ENCODE assay signal across 9 mouse cellular contexts in genomic region chr10:80695801-80696501, GRCm38 (mm10). TPM values are rescaled to one million over a fixed set of nuclear protein-coding genes. Genes with fewer than 3 reads are reported as not detected.
A peak's percentile ranks its signal among the peaks of the same experiment; 100 is the strongest.
DNase-seq lines count a peak whose midpoint lies in the region; ATAC-seq lines count a peak whose summit lies in the region.
"Had no signal": no experiment of that assay in that cellular context is flagged by ENCODE, and none has a peak within 500 bp of the region (broad histone marks: within the 10 kb centered on the region; RNA-seq: fewer than 3 reads in every experiment).

No protein-coding gene starts in this region.

- no peaks in the 10 kb centered on the region for H3K9me3 ChIP-seq in heart, embryonic 13.5 days
- H3K9me3 ChIP-seq in heart, embryonic 12.5 days (replicated peaks): no peaks in the 10 kb centered on the region
- no peaks in the 10 kb centered on the region for H3K9me3 ChIP-seq in limb, embryonic 10.5 days (replicated peaks)

- H3K27ac ChIP-seq in heart, embryonic 13.5 days (replicated peaks): peak overlapping the region; percentile 20
- H3K27ac ChIP-seq in heart, embryonic 12.5 days (ENCODE audit: poor library complexity, severe bottlenecking): no peak overlapping the region
- peak overlapping the region; percentile 26; the same call in 1 of the 2 replicates for H3K27ac ChIP-seq in limb, embryonic 10.5 days

- no peak overlapping the region for H3K4me2 ChIP-seq in heart, embryonic 13.5 days
- H3K4me2 ChIP-seq in heart, embryonic 12.5 days: no peak overlapping the region

- H3K36me3 ChIP-seq in heart, embryonic 13.5 days: peaks cover 49% of the 10 kb centered on the region
- H3K36me3 ChIP-seq in heart, embryonic 12.5 days: peaks cover 26% of the 10 kb centered on the region
- peaks cover 35% of the 10 kb centered on the region for H3K36me3 ChIP-seq in limb, embryonic 10.5 days

- WGBS in heart, embryonic 13.5 days: 72% methylated on average over 10 of the region's 10 CpGs
- 72% methylated on average over 10 of the region's 10 CpGs for WGBS in heart, embryonic 12.5 days
- 77% methylated on average over 10 of the region's 10 CpGs for WGBS in limb, embryonic 10.5 days

- peak overlapping the region; percentile 39 for H3K9ac ChIP-seq in heart, embryonic 13.5 days
- H3K9ac ChIP-seq in heart, embryonic 12.5 days: no peak overlapping the region

- no peak for ATAC-seq in heart, embryonic 13.5 days (ENCODE audit: extremely low read depth, insufficient number of reproducible peaks, low FRiP score, low TSS enrichment)
- no peak for ATAC-seq in heart, embryonic 12.5 days (ENCODE audit: insufficient number of reproducible peaks, low FRiP score)

- DNase-seq in CD4-positive helper T cell, adult 2 months (ENCODE audit: low read depth, low spot score): peak; percentile 83
- DNase-seq in limb, embryonic 10.5 days (ENCODE audit: low spot score): no peak
- peak; percentile 53 to 61 for DNase-seq in natural killer cell, adult 2 months (ENCODE audit: low spot score in 2 of 2)
- no peak for DNase-seq in frontal cortex, postnatal 10 days (ENCODE audit: low spot score in 2 of 2)
- DNase-seq in ovary, adult 18-20 months (ENCODE audit: low spot score): no peak
- no peak for DNase-seq in layer of hippocampus, postnatal 25 days (ENCODE audit: extremely low spot score in 1 of 2, low spot score in 1 of 2)
- DNase-seq: right cerebral cortex, postnatal 4 days had no signal

- no peaks in the 10 kb centered on the region for H3K27me3 ChIP-seq in heart, embryonic 13.5 days (replicated peaks)
- H3K27me3 ChIP-seq in heart, embryonic 12.5 days (replicated peaks): no peaks in the 10 kb centered on the region
- no peaks in the 10 kb centered on the region for H3K27me3 ChIP-seq in limb, embryonic 10.5 days (ENCODE audit: low read depth, poor library complexity, severe bottlenecking)

- no peak overlapping the region for H3K4me3 ChIP-seq in heart, embryonic 13.5 days
- no peak overlapping the region for H3K4me3 ChIP-seq in heart, embryonic 12.5 days
- no peak overlapping the region for H3K4me3 ChIP-seq in limb, embryonic 10.5 days

- peaks cover 67% of the 10 kb centered on the region for H3K4me1 ChIP-seq in heart, embryonic 13.5 days
- peaks cover 63% of the 10 kb centered on the region for H3K4me1 ChIP-seq in heart, embryonic 12.5 days (replicated peaks)
- peaks cover 33% of the 10 kb centered on the region for H3K4me1 ChIP-seq in limb, embryonic 10.5 days

RNA-seq across cellular contexts. Expression of gene Mob3a, which starts 5.8 kb away (rescaled TPM):
- 26.0 and 27.2 TPM in 2 replicates for polyA plus RNA-seq in heart, embryonic 13.5 days (2015; fragmentation: Nextera tagmentation; extraction: Ambion mirVana)
- polyA plus RNA-seq in heart, embryonic 12.5 days (2016; fragmentation: Nextera tagmentation; extraction: Ambion mirVana): 34.8 and 38.1 TPM in 2 replicates
- 48.2 and 54.7 TPM in 2 replicates for polyA plus RNA-seq in limb, embryonic 10.5 days (2016; fragmentation: Nextera tagmentation; extraction: Ambion mirVana)
- total RNA-seq in layer of hippocampus, postnatal 25 days (2021): 10 to 100 TPM; 13.0 to 13.6 TPM

RNA-seq across cellular contexts. Expression of gene Izumo4, which starts 6.0 kb away (rescaled TPM):
- 12.7 and 13.5 TPM in 2 replicates for polyA plus RNA-seq in heart, embryonic 13.5 days (2015; fragmentation: Nextera tagmentation; extraction: Ambion mirVana)
- 13.2 and 18.4 TPM in 2 replicates for polyA plus RNA-seq in heart, embryonic 12.5 days (2016; fragmentation: Nextera tagmentation; extraction: Ambion mirVana)
- polyA plus RNA-seq in limb, embryonic 10.5 days (2016; fragmentation: Nextera tagmentation; extraction: Ambion mirVana): 8.6 and 10.8 TPM in 2 replicates
- 10 to 100 TPM; 46.4 to 61.7 TPM for total RNA-seq in layer of hippocampus, postnatal 25 days (2021)

RNA-seq across cellular contexts. Expression of gene Mknk2, which starts 18.0 kb away (rescaled TPM):
- polyA plus RNA-seq in heart, embryonic 13.5 days (2015; fragmentation: Nextera tagmentation; extraction: Ambion mirVana): 78.2 and 78.7 TPM in 2 replicates
- polyA plus RNA-seq in heart, embryonic 12.5 days (2016; fragmentation: Nextera tagmentation; extraction: Ambion mirVana): 99.6 and 102 TPM in 2 replicates
- polyA plus RNA-seq in limb, embryonic 10.5 days (2016; fragmentation: Nextera tagmentation; extraction: Ambion mirVana): 137 and 153 TPM in 2 replicates
- 10 to 100 TPM; 45.0 to 50.9 TPM for total RNA-seq in layer of hippocampus, postnatal 25 days (2021)

RNA-seq across cellular contexts. Expression of gene Btbd2, which starts 39.1 kb away (rescaled TPM):
- polyA plus RNA-seq in heart, embryonic 13.5 days (2015; fragmentation: Nextera tagmentation; extraction: Ambion mirVana): 50.9 and 53.7 TPM in 2 replicates
- 64.9 and 65.7 TPM in 2 replicates for polyA plus RNA-seq in heart, embryonic 12.5 days (2016; fragmentation: Nextera tagmentation; extraction: Ambion mirVana)
- polyA plus RNA-seq in limb, embryonic 10.5 days (2016; fragmentation: Nextera tagmentation; extraction: Ambion mirVana): 84.9 and 98.6 TPM in 2 replicates
- total RNA-seq in layer of hippocampus, postnatal 25 days (2021): 100 to 1,000 TPM; 103 to 107 TPM

RNA-seq across cellular contexts. Expression of gene Ap3d1, which starts 46.1 kb away (rescaled TPM):
- 44.0 and 46.4 TPM in 2 replicates for polyA plus RNA-seq in heart, embryonic 13.5 days (2015; fragmentation: Nextera tagmentation; extraction: Ambion mirVana)
- 56.5 and 58.9 TPM in 2 replicates for polyA plus RNA-seq in heart, embryonic 12.5 days (2016; fragmentation: Nextera tagmentation; extraction: Ambion mirVana)
- polyA plus RNA-seq in limb, embryonic 10.5 days (2016; fragmentation: Nextera tagmentation; extraction: Ambion mirVana): 54.6 and 60.6 TPM in 2 replicates
- total RNA-seq in layer of hippocampus, postnatal 25 days (2021): 100 to 1,000 TPM; 128 to 143 TPM

Comparison
In these comparisons a context has a peak if more than half of its experiments do, and no peak if none do; other contexts are left out.
1. DNase-seq: peak in CD4-positive helper T cell, adult 2 months (single experiment) and natural killer cell, adult 2 months (2 of 2); none in limb, embryonic 10.5 days (single experiment), frontal cortex, postnatal 10 days (0 of 2), ovary, adult 18-20 months (single experiment) and layer of hippocampus, postnatal 25 days (0 of 2).